In genomic region chr3:100502516-100502915, GRCm38 (mm10) we compare ENCODE assay signal across 28 mouse cellular contexts. TPM values are rescaled to one million over a fixed set of nuclear protein-coding genes. Genes with fewer than 3 reads are reported as not detected.
A peak's percentile ranks its signal among the peaks of the same experiment; 100 is the strongest.
DNase-seq lines count a peak whose midpoint lies in the region; ATAC-seq and TF ChIP-seq lines count a peak whose summit lies in the region.
"Had no signal": no experiment of that assay in that cellular context is flagged by ENCODE, and none has a peak within 500 bp of the region (broad histone marks: within the 10 kb centered on the region; RNA-seq: fewer than 3 reads in every experiment).

No protein-coding gene starts in this region.

- WGBS in spleen, adult 2 months = 34% methylated on average over 6 of the region's 6 CpGs
- WGBS in small intestine, adult 2 months = 76% methylated on average over 6 of the region's 6 CpGs
- 86% methylated on average over 6 of the region's 6 CpGs for WGBS in forebrain, postnatal 0 days

- ATAC-seq in activated CD4-positive, CD25-positive, alpha-beta regulatory T cell, adult 4 months = peak; percentile 87
- no peak for ATAC-seq in cerebellum, adult (ENCODE audit: insufficient number of reproducible peaks, low FRiP score, low TSS enrichment)
- ATAC-seq in forebrain, postnatal 0 days = no peak
- ATAC-seq: forebrain, embryonic 13.5 days; intestine, embryonic 15.5 days had no signal

- H3K27ac ChIP-seq in spleen, adult 2 months (ENCODE audit: insufficient read depth, low read length) = peak overlapping the region; percentile 69
- H3K27ac ChIP-seq in small intestine, adult 2 months (ENCODE audit: insufficient read depth, low read depth, low read length) = peak overlapping the region; percentile 49; the same call in 1 of the 2 replicates
- no peak overlapping the region for H3K27ac ChIP-seq in forebrain, postnatal 0 days (ENCODE audit: low read depth, low read length)
- H3K27ac ChIP-seq: forebrain, embryonic 13.5 days; heart, adult 2 months; heart, embryonic 15.5 days; hindbrain, embryonic 14.5 days; intestine, embryonic 15.5 days; layer of hippocampus, adult 2 months had no signal

- H3K27me3 ChIP-seq in spleen, adult 2 months (ENCODE audit: control insufficient read depth, insufficient read depth, low read length) = no peaks in the 10 kb centered on the region
- H3K27me3 ChIP-seq in small intestine, adult 2 months (ENCODE audit: control insufficient read depth, insufficient read depth, low read length) = no peaks in the 10 kb centered on the region
- H3K27me3 ChIP-seq in forebrain, postnatal 0 days (ENCODE audit: insufficient read depth, low read length) = no peaks in the 10 kb centered on the region
- H3K27me3 ChIP-seq: forebrain, embryonic 13.5 days; heart, embryonic 15.5 days; intestine, embryonic 15.5 days had no signal

- no peak overlapping the region for H3K4me2 ChIP-seq in forebrain, postnatal 0 days (ENCODE audit: low read depth)
- H3K4me2 ChIP-seq: forebrain, embryonic 13.5 days; heart, embryonic 15.5 days; hindbrain, embryonic 14.5 days; intestine, embryonic 15.5 days had no signal

- peaks cover 4% of the 10 kb centered on the region; the same call in 1 of the 2 replicates for H3K4me1 ChIP-seq in spleen, adult 2 months (ENCODE audit: control insufficient read depth, insufficient read depth, insufficient read length)
- H3K4me1 ChIP-seq in small intestine, adult 2 months (ENCODE audit: control insufficient read depth, insufficient read depth, insufficient read length, low read length) = peaks cover 3% of the 10 kb centered on the region; the same call in 1 of the 2 replicates
- H3K4me1 ChIP-seq in forebrain, postnatal 0 days (ENCODE audit: insufficient read depth) = no peaks in the 10 kb centered on the region
- H3K4me1 ChIP-seq: forebrain, embryonic 13.5 days; heart, embryonic 15.5 days; intestine, embryonic 15.5 days had no signal

- no peaks in the 10 kb centered on the region for H3K36me3 ChIP-seq in spleen, adult 2 months (ENCODE audit: control insufficient read depth, insufficient read depth, low read length)
- no peaks in the 10 kb centered on the region for H3K36me3 ChIP-seq in small intestine, adult 2 months (ENCODE audit: control insufficient read depth, insufficient read depth, low read length)
- no peaks in the 10 kb centered on the region for H3K36me3 ChIP-seq in forebrain, postnatal 0 days (ENCODE audit: insufficient read depth)
- H3K36me3 ChIP-seq: heart, embryonic 15.5 days; intestine, embryonic 15.5 days had no signal

- TF ChIP-seq POLR2A in spleen, adult 2 months (IDR thresholded peaks at IDR 0.05; ENCODE audit: low read depth, low read length) = no peak
- no peak for TF ChIP-seq POLR2A in small intestine, adult 2 months (IDR thresholded peaks at IDR 0.05; ENCODE audit: low read depth, low read length)

- no peak overlapping the region for H3K9ac ChIP-seq in forebrain, postnatal 0 days
- H3K9ac ChIP-seq: forebrain, embryonic 13.5 days; heart, embryonic 15.5 days; hindbrain, embryonic 14.5 days; intestine, embryonic 15.5 days had no signal

- no peak overlapping the region for H3K4me3 ChIP-seq in spleen, adult 2 months (ENCODE audit: extremely low read depth, insufficient read depth, insufficient read length)
- no peak overlapping the region for H3K4me3 ChIP-seq in small intestine, adult 2 months (ENCODE audit: low read depth, low read length)
- no peak overlapping the region for H3K4me3 ChIP-seq in forebrain, postnatal 0 days (ENCODE audit: low read depth, low read length)
- H3K4me3 ChIP-seq: forebrain, embryonic 13.5 days; heart, adult 2 months; heart, embryonic 15.5 days; intestine, embryonic 15.5 days; layer of hippocampus, adult 2 months; megakaryocyte, embryonic 14.5 days; myocyte had no signal

- no peaks in the 10 kb centered on the region for H3K9me3 ChIP-seq in forebrain, postnatal 0 days (ENCODE audit: low read length)
- H3K9me3 ChIP-seq: forebrain, embryonic 13.5 days; heart, embryonic 15.5 days; intestine, embryonic 15.5 days had no signal

- peak in 1 of 2 experiments; percentile 25 for DNase-seq in spleen, adult 2 months (ENCODE audit: low read depth in 1 of 2, low spot score in 2 of 2)
- no peak for DNase-seq in spleen, adult 18-20 months
- DNase-seq in induced T-regulatory cell, adult 2 months (ENCODE audit: low read depth) = peak; percentile 75
- DNase-seq in forebrain, postnatal 0 days = no peak
- no peak for DNase-seq in yolk sac, embryonic 10.5 days (ENCODE audit: low spot score)
- DNase-seq: adrenal gland, postnatal 25 days; cerebellum, adult 11 months; cerebellum, postnatal 14 days; gastrocnemius, postnatal 14 days; heart, adult 2 months; heart, postnatal 36 days; kidney, adult 9 months; kidney, postnatal 25 days; layer of hippocampus, postnatal 36 days; lung, adult 18-20 months; lung, postnatal 10 days; midbrain, embryonic 14.5 days; thymus, postnatal 25 days had no signal

- no peak for TF ChIP-seq CTCF in spleen, adult 2 months (IDR thresholded peaks at IDR 0.05; ENCODE audit: extremely low read depth, insufficient read depth, insufficient read length, insufficient replicate concordance)
- TF ChIP-seq CTCF in small intestine, adult 2 months (IDR thresholded peaks at IDR 0.05; ENCODE audit: extremely low read depth, insufficient read length, insufficient replicate concordance, low read depth, low read length) = no peak
- no peak for TF ChIP-seq CTCF in forebrain, postnatal 0 days (IDR thresholded peaks at IDR 0.05; ENCODE audit: low read depth)

RNA-seq across cellular contexts. Expression of gene Tent5c, which starts 13.4 kb away (rescaled TPM):
- polyA plus RNA-seq in spleen, adult 2 months (2012; rRNA removed) = 30.8 and 55.0 TPM in 2 replicates
- polyA plus RNA-seq in activated CD4-positive, CD25-positive, alpha-beta regulatory T cell, adult 4 months (2017; shearing (Covaris generic)) = 10 to 100 TPM; 29.9 to 32.5 TPM
- 7.7 and 10.3 TPM in 2 replicates for polyA plus RNA-seq in small intestine, adult 2 months (2012; rRNA removed)
- total RNA-seq in forebrain, postnatal 0 days (2014; rRNA removed) = 1.9 and 2.0 TPM in 2 replicates
- polyA plus RNA-seq in forebrain, postnatal 0 days (2015; fragmentation: Nextera tagmentation; extraction: Ambion mirVana) = 0.69 and 1.1 TPM in 2 replicates
